Mouse (Mus musculus) c-Kit-positive CD71-positive TER-119-negative erythroid progenitor cells, embryonic 14.5 days (primary cell): ENCODE measurements around the gene Gm20911.
"Not testable (repeated sequence)": the region's sequence is repeated elsewhere in the genome, so short reads cannot be mapped to it uniquely, and the experiment has no call there.

Experiments
- DNase-seq: peaks from one replicate; pipeline ENCODE4 v3.0.0-alpha.2; 2013; ENCODE audit warnings: low read depth

The Gm20911 gene

GRCm38 (mm10) chrY:81457707-81458106 lies at the start of gene Gm20911:
Gm20911 (plus strand) TSS chrY:81458007.
- DNase-seq = not testable (repeated sequence)
